Mouse (Mus musculus) heart, embryonic 16.5 days (tissue): Measurements from ENCODE around the gene Snx30. TPM values are rescaled to one million over a fixed set of nuclear protein-coding genes. Genes with fewer than 3 reads are reported as not detected.

ENCODE experiments used
- ATAC-seq: fragments of 200-750 bp; cut with Nextera tagmentation; replicated peaks from 2 replicates; pipeline ENCODE4 v1.8.0; 2017; ENCODE audit warnings: moderate number of reproducible peaks; ENCODE audit not compliant: insufficient read depth, low FRiP score; ENCODE audit errors: extremely low read depth
- H3K27ac ChIP-seq: fragments of 300-500 bp; sonication (generic); 2 replicates; pipeline ENCODE4 v1.5.1; 2014; ENCODE audit warnings: mild to moderate bottlenecking, low read length, control low read depth, moderate library complexity
- H3K27me3 ChIP-seq: fragments of 300-500 bp; sonication (generic); 2 replicates; pipeline ENCODE4 v1.6.1; 2014; ENCODE audit warnings: low read length, mixed read lengths; ENCODE audit not compliant: control insufficient read depth, insufficient read depth
- H3K36me3 ChIP-seq: fragments of 300-500 bp; sonication (generic); 2 replicates; pipeline ENCODE4 v1.6.1; 2014; ENCODE audit not compliant: control insufficient read depth, insufficient read depth
- H3K4me1 ChIP-seq: fragments of 300-500 bp; sonication (generic); 2 replicates; pipeline ENCODE4 v1.6.1; 2014; ENCODE audit warnings: low read length, mixed read lengths; ENCODE audit not compliant: control insufficient read depth, insufficient read depth
- H3K4me2 ChIP-seq: fragments of 300-500 bp; sonication (generic); 2 replicates; pipeline ENCODE4 v1.6.1; 2014; ENCODE audit warnings: low read depth, mild to moderate bottlenecking, control low read depth, low read length
- H3K4me3 ChIP-seq: fragments of 300-500 bp; sonication (generic); 2 replicates; pipeline ENCODE4 v1.5.1; 2014; ENCODE audit warnings: mild to moderate bottlenecking, control low read depth, low read length
- H3K9ac ChIP-seq: fragments of 300-500 bp; sonication (generic); 2 replicates; pipeline ENCODE4 v1.6.1; 2014; ENCODE audit warnings: low read length, control low read depth
- H3K9me3 ChIP-seq: fragments of 300-500 bp; sonication (generic); replicated peaks from 2 replicates; pipeline ENCODE4 v1.6.1; 2016; ENCODE audit warnings: low read length; ENCODE audit not compliant: control insufficient read depth
- WGBS: fragments of 180-500 bp; shearing (Covaris S2); extraction: QIAGEN DNeasy Blood & Tissue Kit; methylation state at CpG from one replicate; pipeline ENCODE4 v1.1.7; 2014; 5-methylcytosine and 5-hydroxymethylcytosine counted together
- polyA plus RNA-seq: library from polyadenylated mRNA; unstranded; fragments of >200 nt; fragmentation: Nextera tagmentation; extraction: Ambion mirVana; gene quantifications from 2 replicates; pipeline ENCODE4 v1.2.1, GENCODE M21; 2015

Gene Snx30
- polyA plus RNA-seq, 1 experiment from 2014 or later = 8.0 TPM

DNA sequence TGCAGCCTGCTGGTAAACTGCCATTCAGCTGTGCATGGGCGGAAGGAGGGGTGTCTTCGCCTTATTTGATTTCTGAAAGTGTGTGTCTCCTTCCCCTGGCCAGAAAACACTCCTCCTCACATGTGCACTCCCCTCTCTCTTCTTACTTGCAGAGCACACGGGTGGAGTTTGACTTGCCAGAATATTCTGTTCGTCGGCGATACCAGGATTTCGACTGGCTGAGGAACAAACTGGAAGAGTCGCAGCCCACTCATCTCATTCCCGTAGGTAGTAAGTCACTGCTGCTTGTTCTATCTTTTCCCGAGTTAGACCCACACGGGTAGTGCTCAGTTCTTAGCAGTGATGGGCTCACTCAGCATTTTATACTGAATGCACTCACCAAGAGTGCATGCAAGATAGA lies 62.4 kb downstream of the Snx30 start:
- no peak overlapping the region for H3K4me2 ChIP-seq
- no peaks in the 10 kb centered on the region for H3K27me3 ChIP-seq
- 79% methylated on average over 11 of the region's 11 CpGs for WGBS
- ATAC-seq = no peak
- no peak overlapping the region for H3K9ac ChIP-seq
- H3K9me3 ChIP-seq = no peaks in the 10 kb centered on the region
- H3K27ac ChIP-seq = no peak overlapping the region
- no peak overlapping the region for H3K4me3 ChIP-seq
- H3K36me3 ChIP-seq = 0 out of 2 replicates have a peak, but pooled peaks cover 2% of the 10 kb centered on the region
- H3K4me1 ChIP-seq = peaks cover 15% of the 10 kb centered on the region

- Histone ChIP-seq H3K4me3 (no peak overlapping the region), H3K27ac (no peak overlapping the region; the same call in 1 of the 2 replicates), H3K36me3 (0 out of 2 replicates have a peak, but pooled peaks cover 2% of the 10 kb centered on the region), H3K9me3 (no peaks in the 10 kb centered on the region), H3K4me1 (peaks cover 20% of the 10 kb centered on the region), H3K4me2 (no peak overlapping the region), H3K27me3 (no peaks in the 10 kb centered on the region), H3K9ac (no peak overlapping the region)
- no peak for ATAC-seq
- 33% methylated on average over 6 of the region's 6 CpGs for WGBS
These were observed 63.9 kb downstream of the Snx30 start for GRCm38 (mm10) chr4:59869488-59870057.

- H3K27me3 ChIP-seq = no peaks in the 10 kb centered on the region
- ATAC-seq = no peak
- 51% methylated on average over 6 of the region's 6 CpGs for WGBS
- peak overlapping the region; percentile 13; the same call in 1 of the 2 replicates for H3K4me2 ChIP-seq
- H3K4me1 ChIP-seq = peaks cover 20% of the 10 kb centered on the region
- peak overlapping the region; percentile 26; the same call in 1 of the 2 replicates for H3K9ac ChIP-seq
- no peak overlapping the region for H3K4me3 ChIP-seq
- peak overlapping the region; percentile 77 for H3K27ac ChIP-seq
- H3K36me3 ChIP-seq = 0 out of 2 replicates have a peak, but pooled peaks cover 2% of the 10 kb centered on the region
- H3K9me3 ChIP-seq = no peaks in the 10 kb centered on the region
These were observed 64.8 kb downstream of the Snx30 start for GRCm38 (mm10) chr4:59870433-59870832.

GRCm38 (mm10) chr4:59870859-59871591 lies 65.4 kb downstream of the Snx30 start:
- H3K9me3 ChIP-seq = no peaks in the 10 kb centered on the region
- peak overlapping the region; percentile 13; the same call in 1 of the 2 replicates for H3K4me2 ChIP-seq
- H3K36me3 ChIP-seq = 0 out of 2 replicates have a peak, but pooled peaks cover 2% of the 10 kb centered on the region
- peak overlapping the region; percentile 77 for H3K27ac ChIP-seq
- peak overlapping the region; percentile 26; the same call in 1 of the 2 replicates for H3K9ac ChIP-seq
- peak; percentile 55 for ATAC-seq
- 42% methylated on average over 9 of the region's 9 CpGs for WGBS
- H3K27me3 ChIP-seq = no peaks in the 10 kb centered on the region
- peaks cover 20% of the 10 kb centered on the region for H3K4me1 ChIP-seq
- no peak overlapping the region for H3K4me3 ChIP-seq

DNA sequence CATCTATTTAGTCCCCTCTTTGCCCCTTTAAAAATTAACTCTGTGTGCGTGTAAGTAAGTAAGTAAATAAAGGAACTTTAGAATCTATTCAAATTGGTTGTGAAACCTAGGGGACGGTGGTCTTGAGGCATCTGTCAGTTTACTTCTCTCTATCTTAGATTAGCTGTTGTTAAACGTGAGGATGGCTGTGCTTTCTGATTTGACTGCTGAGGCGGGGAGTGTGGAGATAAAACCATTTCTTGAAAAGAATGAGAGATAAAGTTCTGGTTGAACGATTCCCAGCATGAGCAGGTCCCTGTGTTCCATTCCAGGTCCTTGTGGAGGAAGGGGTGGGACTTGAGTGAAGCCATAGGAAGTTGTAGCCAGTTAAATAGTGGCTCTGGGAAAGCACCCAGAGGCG lies 67.6 kb downstream of the Snx30 start:
- Histone ChIP-seq H3K4me3 (no peak overlapping the region), H3K4me2 (no peak overlapping the region), H3K27ac (peak overlapping the region; percentile 18; the same call in 1 of the 2 replicates), H3K27me3 (no peaks in the 10 kb centered on the region), H3K36me3 (0 out of 2 replicates have a peak, but pooled peaks cover under 1% of the 10 kb centered on the region), H3K9me3 (no peaks in the 10 kb centered on the region), H3K9ac (no peak overlapping the region), H3K4me1 (peaks cover 21% of the 10 kb centered on the region)
- 49% methylated on average over 6 of the region's 6 CpGs for WGBS
- no peak for ATAC-seq

- no peak overlapping the region for H3K9ac ChIP-seq
- no peaks in the 10 kb centered on the region for H3K27me3 ChIP-seq
- H3K36me3 ChIP-seq = no peaks in the 10 kb centered on the region
- no peak overlapping the region for H3K4me2 ChIP-seq
- 0 out of 2 replicates have a peak overlapping the region, but pooled peaks have one; percentile 0 for H3K27ac ChIP-seq
- 0 out of 2 replicates have a peak, but pooled peaks have one; percentile 8 for ATAC-seq
- WGBS = 62% methylated on average over 5 of the region's 5 CpGs
- H3K4me3 ChIP-seq = no peak overlapping the region
- H3K4me1 ChIP-seq = peaks cover 25% of the 10 kb centered on the region
- H3K9me3 ChIP-seq = no peaks in the 10 kb centered on the region
These were observed 68.2 kb downstream of the Snx30 start for GRCm38 (mm10) chr4:59873830-59874229.

DNA sequence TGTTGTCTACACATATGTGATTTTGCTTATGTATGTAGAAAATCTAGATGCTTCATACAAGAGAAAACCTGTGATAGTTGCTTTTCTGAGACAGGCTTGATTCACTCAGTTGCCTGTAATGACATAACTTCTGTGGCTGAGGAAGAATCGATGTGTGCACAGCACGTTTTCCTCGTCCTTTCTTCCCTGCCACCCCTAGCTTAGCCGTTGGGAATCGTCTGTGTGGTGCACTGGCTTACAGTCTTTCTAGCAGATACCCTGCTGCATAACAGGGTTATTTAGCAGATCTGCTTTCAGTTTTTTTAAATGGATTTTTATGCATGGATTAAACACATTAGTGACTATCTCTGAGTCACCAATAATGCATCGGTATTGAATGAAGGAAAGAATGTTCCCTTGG lies 70.9 kb downstream of the Snx30 start:
- H3K4me2 ChIP-seq = no peak overlapping the region

DNA sequence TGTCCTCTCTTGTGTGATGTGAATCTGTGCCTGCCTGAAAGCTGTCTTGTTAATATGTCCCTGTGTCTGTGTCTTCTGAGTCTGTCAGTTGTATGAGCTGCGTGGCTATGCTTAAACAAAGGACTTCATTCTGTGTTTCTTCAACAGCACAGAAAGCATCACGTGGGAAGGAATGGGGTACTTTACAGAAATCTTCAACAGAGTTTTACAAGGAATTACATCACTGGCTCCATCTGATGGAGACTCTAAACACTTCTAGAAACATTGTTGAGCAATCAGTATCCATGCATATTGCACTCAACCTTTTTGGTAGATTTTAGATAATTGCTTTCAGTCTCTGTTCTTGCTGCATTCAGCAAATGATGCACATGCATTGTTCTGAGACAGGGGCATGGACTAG lies 71.4 kb downstream of the Snx30 start:
- no peak overlapping the region for H3K27ac ChIP-seq
- no peak for ATAC-seq

More for the DNA sequence above, 70.9 kb downstream of the Snx30 start:
- Histone ChIP-seq H3K36me3 (peaks cover 6% of the 10 kb centered on the region; the same call in 1 of the 2 replicates), H3K9ac (no peak overlapping the region; the same call in 1 of the 2 replicates), H3K9me3 (no peaks in the 10 kb centered on the region), H3K4me1 (peaks cover 14% of the 10 kb centered on the region), H3K27ac (no peak overlapping the region), H3K27me3 (no peaks in the 10 kb centered on the region), H3K4me3 (no peak overlapping the region)
- ATAC-seq = no peak
- WGBS = 82% methylated on average over 6 of the region's 6 CpGs

GRCm38 (mm10) chr4:59878595-59878994 lies 73.0 kb downstream of the Snx30 start:
- Histone ChIP-seq H3K4me1 (peaks cover 7% of the 10 kb centered on the region; the same call in 1 of the 2 replicates), H3K9ac (no peak overlapping the region), H3K27me3 (no peaks in the 10 kb centered on the region), H3K4me2 (no peak overlapping the region), H3K4me3 (no peak overlapping the region), H3K9me3 (no peaks in the 10 kb centered on the region), H3K36me3 (peaks cover 16% of the 10 kb centered on the region), H3K27ac (peak overlapping the region; percentile 29; the same call in 1 of the 2 replicates)
- 60% methylated on average over 8 of the region's 8 CpGs for WGBS
- ATAC-seq = peak; percentile 33; the same call in 1 of the 2 replicates

More for the DNA sequence above, 71.4 kb downstream of the Snx30 start:
- Histone ChIP-seq H3K27me3 (no peaks in the 10 kb centered on the region), H3K36me3 (peaks cover 9% of the 10 kb centered on the region), H3K9me3 (no peaks in the 10 kb centered on the region), H3K9ac (no peak overlapping the region), H3K4me2 (no peak overlapping the region), H3K4me3 (no peak overlapping the region), H3K4me1 (peaks cover 14% of the 10 kb centered on the region)
- WGBS = 76% methylated on average over 2 of the region's 2 CpGs
